Mouse (Mus musculus) cerebral cortex, adult 2 months (tissue): ENCODE data around the gene Alcam.

Experiments
- WGBS: fragments of 180-500 bp; shearing (Covaris S2); methylation state at CpG from one replicate; pipeline ENCODE4 v1.1.7; 2018; 5-methylcytosine and 5-hydroxymethylcytosine counted together

Gene Alcam

DNA sequence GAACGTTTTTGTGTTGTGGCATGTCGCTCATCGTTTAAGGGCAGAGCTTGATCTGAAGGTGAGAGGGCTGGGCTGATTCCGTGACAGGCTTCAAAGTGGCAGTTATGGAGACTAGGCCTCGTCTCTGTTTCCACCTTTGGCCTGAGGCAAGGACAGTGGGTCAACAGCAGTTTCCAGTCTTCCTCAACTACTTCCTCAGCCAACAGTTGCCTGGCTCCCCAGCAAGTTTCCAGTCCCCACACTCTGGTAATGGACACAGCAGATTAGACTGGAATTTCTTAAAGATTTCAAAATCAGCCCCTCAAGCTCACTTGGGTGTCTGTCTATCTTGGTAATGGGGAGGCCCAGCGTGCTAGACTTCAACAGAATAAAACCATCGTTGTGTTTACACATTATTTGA, 224.4 kb downstream of the Alcam start:
- 68% methylated on average over 7 of the region's 7 CpGs for WGBS

DNA sequence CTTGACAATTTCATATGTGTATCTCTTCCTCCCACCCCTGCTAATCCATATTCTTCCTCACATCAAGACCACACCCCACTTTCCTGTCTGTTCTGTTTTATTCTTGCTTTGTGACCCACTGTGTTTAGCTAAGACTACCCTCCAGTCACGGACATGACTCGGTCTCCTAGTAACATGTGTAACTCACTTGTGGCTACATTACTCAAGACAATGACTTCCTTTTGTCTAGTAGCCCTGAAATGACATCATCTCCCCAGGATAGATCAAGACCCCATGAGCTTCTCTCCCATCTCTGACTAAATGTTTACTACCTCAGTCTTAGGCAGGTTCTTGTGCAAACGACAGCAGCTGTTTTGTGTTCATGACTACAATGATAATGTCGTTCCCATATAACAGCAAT, 231.0 kb downstream of the Alcam start:
- 82% methylated on average over 4 of the region's 4 CpGs for WGBS

DNA sequence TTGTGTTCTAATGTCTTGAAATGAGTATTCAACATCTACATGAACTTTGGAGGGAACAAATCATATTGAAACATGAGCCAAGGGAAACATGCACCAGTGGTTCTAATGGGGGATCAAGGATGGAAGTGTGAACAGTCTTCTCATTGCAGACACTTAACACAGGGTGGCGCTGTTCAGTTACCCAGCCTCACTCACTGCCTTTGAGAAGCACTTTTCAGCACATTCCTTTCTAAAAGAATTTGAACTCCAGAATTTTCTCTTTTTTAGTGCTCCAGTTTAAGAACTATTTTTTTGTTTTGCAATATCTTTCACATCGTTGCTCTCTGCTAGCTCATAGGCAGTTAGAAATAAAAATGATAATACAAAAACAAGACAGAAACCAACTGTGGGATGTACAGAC, 234.8 kb downstream of the Alcam start:
- WGBS = 9% methylated on average over 2 of the region's 2 CpGs

- 87% methylated on average over 8 of the region's 8 CpGs for WGBS
These were observed 242.8 kb downstream of the Alcam start for GRCm38 (mm10) chr16:52210844-52211606.

GRCm38 (mm10) chr16:52200107-52200506, 253.8 kb downstream of the Alcam start:
- 84% methylated on average over 7 of the region's 7 CpGs for WGBS
